Mouse (Mus musculus) splenic B cell, adult 2 months (primary cell): Measurements from ENCODE around the gene Tbrg4.

Experiments
- DNase-seq: peaks from one replicate; pipeline ENCODE4 v3.0.0-alpha.2; 2011; ENCODE audit warnings: low read depth, low spot score
- H3K27me3 ChIP-seq: 2 replicates; pipeline ENCODE4 v1.6.1; 2012; ENCODE audit warnings: mild to moderate bottlenecking, low read length, moderate library complexity, mixed read lengths; ENCODE audit not compliant: control insufficient read depth, poor library complexity, insufficient read depth, severe bottlenecking
- H3K36me3 ChIP-seq: 2 replicates; pipeline ENCODE4 v1.6.1; 2012; ENCODE audit warnings: mild to moderate bottlenecking, low read length, moderate library complexity, mixed read lengths; ENCODE audit not compliant: control insufficient read depth, poor library complexity, insufficient read depth, severe bottlenecking

Tbrg4 gene

GRCm38 (mm10) chr11:6638537-6638936 is 12.7 kb upstream of the Tbrg4 start, which contains the start of gene Wap:
Gene Wap (minus strand): TSS chr11:6638637.
- no peaks in the 10 kb centered on the region for H3K36me3 ChIP-seq
- no peak for DNase-seq
- H3K27me3 ChIP-seq = no peaks in the 10 kb centered on the region

- peak; percentile 37 for DNase-seq
- H3K27me3 ChIP-seq = no peaks in the 10 kb centered on the region
- H3K36me3 ChIP-seq = no peaks in the 10 kb centered on the region
Observed at GRCm38 (mm10) chr11:6636150-6636549, 10.3 kb upstream of the Tbrg4 start.

GRCm38 (mm10) chr11:6629655-6630054 is 3.8 kb upstream of the Tbrg4 start:
- peak; percentile 80 for DNase-seq
- Histone ChIP-seq H3K36me3 (no peaks in the 10 kb centered on the region), H3K27me3 (no peaks in the 10 kb centered on the region)

GRCm38 (mm10) chr11:6628568-6628967 is 2.7 kb upstream of the Tbrg4 start:
- H3K36me3 ChIP-seq = peaks cover 4% of the 10 kb centered on the region
- H3K27me3 ChIP-seq = no peaks in the 10 kb centered on the region
- DNase-seq = peak; percentile 70

- DNase-seq = peak; percentile 83
- H3K27me3 ChIP-seq = no peaks in the 10 kb centered on the region
Observed at GRCm38 (mm10) chr11:6627731-6628130, 1.9 kb upstream of the Tbrg4 start.

GRCm38 (mm10) chr11:6626388-6626772 is 513 bp upstream of the Tbrg4 start:
- H3K27me3 ChIP-seq = no peaks in the 10 kb centered on the region
- DNase-seq = no peak

More at GRCm38 (mm10) chr11:6627731-6628130, 1.9 kb upstream of the Tbrg4 start:
- H3K36me3 ChIP-seq = peaks cover 4% of the 10 kb centered on the region

GRCm38 (mm10) chr11:6624619-6625382 is 1.1 kb downstream of the Tbrg4 start:
- DNase-seq = no peak
- H3K27me3 ChIP-seq = no peaks in the 10 kb centered on the region

More at GRCm38 (mm10) chr11:6626388-6626772, 513 bp upstream of the Tbrg4 start:
- H3K36me3 ChIP-seq = peaks cover 4% of the 10 kb centered on the region

GRCm38 (mm10) chr11:6623704-6624103 is 2.2 kb downstream of the Tbrg4 start:
- DNase-seq = no peak
- H3K36me3 ChIP-seq = peaks cover 13% of the 10 kb centered on the region
- H3K27me3 ChIP-seq = no peaks in the 10 kb centered on the region

More at GRCm38 (mm10) chr11:6624619-6625382, 1.1 kb downstream of the Tbrg4 start:
- H3K36me3 ChIP-seq = peaks cover 10% of the 10 kb centered on the region

GRCm38 (mm10) chr11:6615250-6616205 is 10.3 kb downstream of the Tbrg4 start:
- no peak for DNase-seq
- H3K27me3 ChIP-seq = no peaks in the 10 kb centered on the region
- peaks cover 19% of the 10 kb centered on the region for H3K36me3 ChIP-seq

GRCm38 (mm10) chr11:6605491-6606399 is 20.1 kb downstream of the Tbrg4 start, which contains the start of gene Nacad:
Gene Nacad (minus strand): TSS chr11:6606053.
- H3K27me3 ChIP-seq = no peaks in the 10 kb centered on the region
- no peak for DNase-seq
- H3K36me3 ChIP-seq = no peaks in the 10 kb centered on the region

- peak; percentile 48 for DNase-seq
- H3K27me3 ChIP-seq = no peaks in the 10 kb centered on the region
Observed at GRCm38 (mm10) chr11:6605021-6605481, 20.8 kb downstream of the Tbrg4 start.

GRCm38 (mm10) chr11:6604604-6604936 is 21.3 kb downstream of the Tbrg4 start:
- Histone ChIP-seq H3K27me3 (no peaks in the 10 kb centered on the region), H3K36me3 (peaks cover under 1% of the 10 kb centered on the region; the same call in 1 of the 2 replicates)
- DNase-seq = no peak

More at GRCm38 (mm10) chr11:6605021-6605481, 20.8 kb downstream of the Tbrg4 start:
- no peaks in the 10 kb centered on the region for H3K36me3 ChIP-seq

GRCm38 (mm10) chr11:6603887-6604603 is 21.8 kb downstream of the Tbrg4 start:
- Histone ChIP-seq H3K36me3 (peaks cover 3% of the 10 kb centered on the region), H3K27me3 (no peaks in the 10 kb centered on the region)
- DNase-seq = no peak
